Mouse (Mus musculus) embryonic facial prominence, embryonic 11.5 days (tissue): ENCODE results near the gene Mfng. TPM values are rescaled to one million over a fixed set of nuclear protein-coding genes. Genes with fewer than 3 reads are reported as not detected.

ENCODE experiments used
- ATAC-seq: fragments of 200-750 bp; cut with Nextera tagmentation; replicated peaks from 2 replicates; pipeline ENCODE4 v1.8.0; 2017; ENCODE audit warnings: low read depth; ENCODE audit not compliant: insufficient number of reproducible peaks, low FRiP score, low TSS enrichment
- DNase-seq: peaks from one replicate; pipeline ENCODE4 v3.0.0-alpha.2; 2015; ENCODE audit warnings: low spot score
- H3K27ac ChIP-seq: fragments of 300-500 bp; sonication (generic); replicated peaks from 2 replicates; pipeline ENCODE4 v1.5.1; 2014; ENCODE audit warnings: mild to moderate bottlenecking, low read depth, low read length, control low read depth
- H3K27me3 ChIP-seq: fragments of 300-500 bp; sonication (generic); 2 replicates; pipeline ENCODE4 v1.6.1; 2014; ENCODE audit warnings: mild to moderate bottlenecking, low read length, moderate library complexity, mixed read lengths; ENCODE audit not compliant: control insufficient read depth, insufficient read depth
- H3K36me3 ChIP-seq: fragments of 300-500 bp; sonication (generic); replicated peaks from 2 replicates; pipeline ENCODE4 v1.6.1; 2014; ENCODE audit warnings: low read depth, mild to moderate bottlenecking, low read length, moderate library complexity, mixed read lengths; ENCODE audit not compliant: control insufficient read depth, insufficient read depth
- H3K4me1 ChIP-seq: fragments of 300-500 bp; sonication (generic); 2 replicates; pipeline ENCODE4 v1.6.1; 2014; ENCODE audit warnings: low read length, mixed read lengths; ENCODE audit not compliant: control insufficient read depth, insufficient read depth
- H3K4me2 ChIP-seq: fragments of 300-500 bp; sonication (generic); 2 replicates; pipeline ENCODE4 v1.6.1; 2014; ENCODE audit warnings: low read depth, mild to moderate bottlenecking, control low read depth, low read length, moderate library complexity
- H3K4me3 ChIP-seq: fragments of 300-500 bp; sonication (generic); 2 replicates; pipeline ENCODE4 v1.5.1; 2014; ENCODE audit warnings: low read depth, low read length, control low read depth
- H3K9ac ChIP-seq: fragments of 300-500 bp; sonication (generic); replicated peaks from 2 replicates; pipeline ENCODE4 v1.6.1; 2014; ENCODE audit warnings: mild to moderate bottlenecking, control low read depth, low read length
- H3K9me3 ChIP-seq: fragments of 300-500 bp; sonication (generic); replicated peaks from 2 replicates; pipeline ENCODE4 v1.6.1; 2016; ENCODE audit warnings: mild to moderate bottlenecking, low read length, inconsistent platforms, mixed read lengths; ENCODE audit not compliant: control insufficient read depth
- WGBS: fragments of 180-500 bp; shearing (Covaris S2); extraction: QIAGEN DNeasy Blood & Tissue Kit; methylation state at CpG from one replicate; pipeline ENCODE4 v1.1.7; 2014; 5-methylcytosine and 5-hydroxymethylcytosine counted together
- polyA plus RNA-seq: library from polyadenylated mRNA; unstranded; fragments of >200 nt; fragmentation: Nextera tagmentation; extraction: Ambion mirVana; gene quantifications from 2 replicates; pipeline ENCODE4 v1.2.1, GENCODE M21; 2014

The Mfng gene
- polyA plus RNA-seq, result 15.9 and 19.1 TPM in 2 replicates

DNA sequence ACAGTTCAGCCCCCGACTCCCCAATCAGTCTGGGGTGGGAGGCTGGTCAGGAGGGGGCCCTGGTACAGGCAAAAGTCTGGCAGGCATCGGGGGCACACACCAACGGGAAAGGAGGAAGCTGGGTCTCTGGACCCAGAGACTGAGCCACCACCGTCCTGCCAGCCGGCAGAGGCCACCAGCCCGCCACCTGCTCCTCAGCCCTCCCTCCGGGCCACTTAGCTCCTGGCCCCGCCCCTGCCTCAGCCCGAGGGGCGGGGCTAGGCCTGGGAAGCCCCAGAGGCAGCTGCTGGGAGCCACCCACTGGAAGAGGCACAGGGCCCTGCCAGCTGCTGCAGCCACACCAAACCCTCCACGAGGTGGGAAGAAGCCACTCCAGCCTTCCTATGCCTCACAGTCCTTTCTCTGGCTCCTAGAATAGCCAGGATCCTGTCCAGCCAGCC is at the start of gene Mfng:
TSS of gene Mfng (minus strand) at position 186 of the 440 bp plus-strand sequence.
- Histone ChIP-seq H3K9me3 (no peaks in the 10 kb centered on the region; the same call in 1 of the 2 replicates), H3K4me3 (peak within 1 kb of the TSS; percentile 21), H3K4me2 (peak within 1 kb of the TSS; percentile 44), H3K27me3 (no peaks in the 10 kb centered on the region), H3K36me3 (no peaks in the 10 kb centered on the region), H3K4me1 (peaks cover 8% of the 10 kb centered on the region; the same call in 1 of the 2 replicates), H3K27ac (peak within 1 kb of the TSS; percentile 43; the same call in 1 of the 2 replicates), H3K9ac (peak within 1 kb of the TSS; percentile 34; the same call in 1 of the 2 replicates)
- DNase-seq (peak; percentile 83), ATAC-seq (peak; percentile 5; the same call in 1 of the 2 replicates)
- WGBS, result 2% methylated on average over 11 of the region's 11 CpGs

GRCm38 (mm10) chr15:78816074-78816391 is 42.8 kb upstream of the Mfng start:
- Histone ChIP-seq H3K27me3 (no peaks in the 10 kb centered on the region), H3K36me3 (no peaks in the 10 kb centered on the region), H3K27ac (no peak overlapping the region), H3K4me2 (no peak overlapping the region), H3K9me3 (no peaks in the 10 kb centered on the region), H3K9ac (no peak overlapping the region), H3K4me1 (no peaks in the 10 kb centered on the region), H3K4me3 (no peak overlapping the region)
- DNase-seq (no peak), ATAC-seq (no peak)
- WGBS, result 74% methylated on average over 6 of the region's 6 CpGs

DNA sequence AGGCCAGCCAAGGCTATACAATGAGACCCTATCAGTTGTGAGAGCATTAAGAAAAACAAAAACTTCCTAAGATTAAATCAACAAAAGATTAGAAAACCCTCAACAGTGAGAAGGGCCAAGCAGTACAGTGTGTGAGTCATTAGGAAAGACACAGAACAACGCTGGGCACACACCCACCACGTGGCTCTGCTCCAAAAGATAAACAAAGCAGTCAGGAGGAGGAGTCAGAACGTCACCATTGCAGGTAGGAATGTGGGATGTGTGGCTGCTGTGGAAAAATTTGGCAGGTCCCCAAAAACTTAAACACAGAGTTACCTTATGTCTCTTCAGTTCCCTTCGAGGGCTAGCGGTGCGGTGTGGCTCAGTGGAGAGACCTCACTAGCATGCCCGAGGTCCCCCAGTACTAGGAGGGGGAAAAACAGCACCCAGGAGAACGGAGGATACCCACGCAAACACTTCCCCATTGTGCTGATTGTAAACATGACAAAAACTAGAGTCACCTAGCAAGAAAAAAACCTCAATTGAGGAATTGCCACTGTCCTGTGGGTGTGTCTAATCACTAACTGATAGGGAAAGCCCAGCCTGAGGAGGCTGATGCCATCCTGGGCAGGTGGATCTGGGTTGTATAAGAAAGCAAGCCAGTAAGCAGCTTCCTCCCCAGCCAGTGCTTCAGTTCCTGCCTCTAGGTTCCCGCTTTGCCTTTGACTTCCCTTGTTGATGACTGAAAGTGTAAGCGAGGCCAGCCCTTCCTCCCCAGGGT is 42.2 kb upstream of the Mfng start:
- ATAC-seq (no peak), DNase-seq (no peak)
- H3K4me2 ChIP-seq, result no peak overlapping the region
- H3K36me3 ChIP-seq, result no peaks in the 10 kb centered on the region
- H3K4me1 ChIP-seq, result no peaks in the 10 kb centered on the region
- no peaks in the 10 kb centered on the region for H3K27me3 ChIP-seq
- no peak overlapping the region for H3K4me3 ChIP-seq
- no peak overlapping the region for H3K9ac ChIP-seq
- H3K9me3 ChIP-seq, result no peaks in the 10 kb centered on the region
- 61% methylated on average over 11 of the region's 11 CpGs for WGBS
- no peak overlapping the region for H3K27ac ChIP-seq

DNA sequence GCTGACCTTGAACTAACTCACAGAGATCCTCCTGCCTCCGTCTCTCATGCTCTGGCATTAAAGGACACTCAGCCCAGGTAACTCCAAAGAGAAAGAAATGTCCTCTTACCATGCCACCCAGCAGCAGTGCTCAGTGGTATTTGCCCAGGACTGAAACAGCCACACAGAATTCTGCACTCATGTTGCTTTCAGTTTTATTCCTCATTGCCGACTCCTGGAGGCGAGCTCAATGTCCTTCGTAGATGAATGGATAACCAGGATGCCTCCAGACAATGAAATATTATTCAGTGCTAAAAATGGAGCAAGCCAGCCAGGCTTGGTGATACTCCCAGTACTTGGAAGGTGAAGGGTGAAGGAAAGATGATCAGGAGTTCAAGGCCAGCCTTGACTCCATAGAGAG is 40.3 kb upstream of the Mfng start:
- no peak for ATAC-seq
- Histone ChIP-seq H3K27me3 (no peaks in the 10 kb centered on the region), H3K9me3 (no peaks in the 10 kb centered on the region), H3K9ac (no peak overlapping the region), H3K27ac (no peak overlapping the region), H3K4me3 (no peak overlapping the region), H3K4me2 (no peak overlapping the region), H3K36me3 (no peaks in the 10 kb centered on the region), H3K4me1 (no peaks in the 10 kb centered on the region)
- WGBS, result 85% methylated on average over 4 of the region's 4 CpGs
- DNase-seq, result no peak

- H3K4me1 ChIP-seq, result no peaks in the 10 kb centered on the region
- no peaks in the 10 kb centered on the region for H3K9me3 ChIP-seq
- H3K4me2 ChIP-seq, result no peak overlapping the region
- no peaks in the 10 kb centered on the region for H3K27me3 ChIP-seq
- H3K36me3 ChIP-seq, result no peaks in the 10 kb centered on the region
- WGBS, result 80% methylated on average over 9 of the region's 9 CpGs
- no peak overlapping the region for H3K27ac ChIP-seq
- ATAC-seq (no peak), DNase-seq (no peak)
- no peak overlapping the region for H3K9ac ChIP-seq
- H3K4me3 ChIP-seq, result no peak overlapping the region
Observed at GRCm38 (mm10) chr15:78810146-78810545, 36.9 kb upstream of the Mfng start.

DNA sequence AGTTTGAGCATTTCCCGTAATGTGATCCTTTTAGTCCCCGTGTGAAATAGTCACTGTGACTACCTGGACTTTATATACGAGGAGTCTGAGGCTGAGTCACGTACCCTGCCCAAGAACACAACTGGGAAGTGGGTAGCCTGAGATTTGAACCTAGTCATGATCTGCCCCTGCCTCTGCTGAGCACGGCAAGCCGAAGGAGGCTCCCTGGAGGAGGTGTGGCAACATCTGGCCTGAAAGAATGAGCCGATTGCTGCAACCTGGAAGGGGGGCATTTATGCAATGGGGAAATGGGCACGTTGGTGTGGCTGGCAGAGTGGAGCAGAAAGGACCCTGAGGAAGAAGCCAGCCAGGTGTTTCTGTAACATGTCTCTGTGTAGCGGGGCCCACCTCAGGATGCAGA is 36.5 kb upstream of the Mfng start:
- H3K4me3 ChIP-seq, result no peak overlapping the region
- no peak overlapping the region for H3K27ac ChIP-seq
- H3K27me3 ChIP-seq, result no peaks in the 10 kb centered on the region
- H3K4me1 ChIP-seq, result no peaks in the 10 kb centered on the region
- 62% methylated on average over 9 of the region's 9 CpGs for WGBS
- H3K36me3 ChIP-seq, result no peaks in the 10 kb centered on the region
- H3K9ac ChIP-seq, result no peak overlapping the region
- no peaks in the 10 kb centered on the region for H3K9me3 ChIP-seq
- H3K4me2 ChIP-seq, result no peak overlapping the region
- no peak for ATAC-seq
- no peak for DNase-seq

DNA sequence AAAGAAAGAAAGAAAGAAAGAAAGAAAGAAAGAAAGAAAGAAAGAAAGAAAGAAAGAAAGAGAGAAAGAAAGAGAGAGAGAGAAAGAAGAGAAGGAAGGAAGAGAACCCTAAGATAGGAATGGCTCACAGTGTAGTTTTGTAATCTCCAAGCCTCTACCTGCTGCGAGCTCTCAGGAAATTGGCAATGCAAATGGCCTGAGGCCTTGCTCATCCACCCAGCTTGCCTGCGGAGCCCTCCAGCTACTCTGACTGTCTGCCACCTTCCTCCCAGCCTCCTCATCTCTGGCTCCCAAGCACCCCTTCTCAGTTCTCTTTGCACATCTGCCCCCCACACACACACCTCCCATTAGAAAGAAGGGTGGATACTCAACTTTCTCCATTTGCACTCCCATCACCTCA is 35.7 kb upstream of the Mfng start:
- Histone ChIP-seq H3K4me3 (no peak overlapping the region), H3K9me3 (no peaks in the 10 kb centered on the region), H3K4me2 (no peak overlapping the region), H3K36me3 (no peaks in the 10 kb centered on the region), H3K27me3 (peaks cover 4% of the 10 kb centered on the region; the same call in 1 of the 2 replicates), H3K27ac (no peak overlapping the region), H3K9ac (no peak overlapping the region), H3K4me1 (no peaks in the 10 kb centered on the region)
- DNase-seq (no peak), ATAC-seq (no peak)
- 69% methylated on average over 2 of the region's 2 CpGs for WGBS

GRCm38 (mm10) chr15:78807141-78807540 is 33.9 kb upstream of the Mfng start:
- no peak for ATAC-seq
- Histone ChIP-seq H3K27ac (no peak overlapping the region), H3K4me2 (no peak overlapping the region), H3K27me3 (peaks cover 22% of the 10 kb centered on the region), H3K4me3 (no peak overlapping the region), H3K36me3 (no peaks in the 10 kb centered on the region), H3K4me1 (peaks cover 7% of the 10 kb centered on the region), H3K9me3 (no peaks in the 10 kb centered on the region), H3K9ac (no peak overlapping the region)
- DNase-seq, result no peak
- 65% methylated on average over 3 of the region's 3 CpGs for WGBS
